Mouse (Mus musculus) forebrain, embryonic 14.5 days (tissue): ENCODE data around the gene Tspan9. TPM values are rescaled to one million over a fixed set of nuclear protein-coding genes. Genes with fewer than 3 reads are reported as not detected.

ENCODE experiments used
- ATAC-seq: fragments of 200-750 bp; cut with Nextera tagmentation; 2 replicates; pipeline ENCODE4 v1.8.0; 2017; ENCODE audit warnings: mild to moderate bottlenecking, moderate library complexity
- DNase-seq: peaks from one replicate; pipeline ENCODE4 v3.0.0-alpha.2; 2015; ENCODE audit warnings: low spot score
- H3K27ac ChIP-seq: fragments of 300-500 bp; sonication (generic); 2 replicates; pipeline ENCODE4 v1.5.1; 2014; ENCODE audit warnings: low read depth, mild to moderate bottlenecking, control low read depth, low read length, moderate library complexity
- H3K27me3 ChIP-seq: fragments of 300-500 bp; sonication (generic); replicated peaks from 2 replicates; pipeline ENCODE4 v1.6.1; 2014; ENCODE audit warnings: low read length, control low read depth, mixed read lengths; ENCODE audit not compliant: control insufficient read depth, insufficient read depth
- H3K36me3 ChIP-seq: fragments of 300-500 bp; sonication (generic); 2 replicates; pipeline ENCODE4 v1.6.1; 2014; ENCODE audit warnings: low read length, control low read depth; ENCODE audit not compliant: control insufficient read depth, insufficient read depth
- H3K4me1 ChIP-seq: fragments of 300-500 bp; sonication (generic); 2 replicates; pipeline ENCODE4 v1.6.1; 2014; ENCODE audit warnings: antibody characterized with exemption, low read length, control low read depth; ENCODE audit not compliant: control insufficient read depth, insufficient read depth
- H3K4me2 ChIP-seq: fragments of 300-500 bp; sonication (generic); 2 replicates; pipeline ENCODE4 v1.6.1; 2014; ENCODE audit warnings: mild to moderate bottlenecking, control low read depth, low read length
- H3K4me3 ChIP-seq: fragments of 300-500 bp; sonication (generic); 2 replicates; pipeline ENCODE4 v1.5.1; 2014; ENCODE audit warnings: low read depth, low read length, control low read depth
- H3K9ac ChIP-seq: fragments of 300-500 bp; sonication (generic); 2 replicates; pipeline ENCODE4 v1.6.1; 2014; ENCODE audit warnings: mild to moderate bottlenecking, low read length, control low read depth, moderate library complexity
- H3K9me3 ChIP-seq: fragments of 300-500 bp; sonication (generic); replicated peaks from 2 replicates; pipeline ENCODE4 v1.6.1; 2016; ENCODE audit warnings: low read length, control low read depth, mixed read lengths; ENCODE audit not compliant: control insufficient read depth
- WGBS: fragments of 180-500 bp; shearing (Covaris S2); extraction: QIAGEN DNeasy Blood & Tissue Kit; methylation state at CpG from one replicate; pipeline ENCODE4 v1.1.7; 2014; 5-methylcytosine and 5-hydroxymethylcytosine counted together
- polyA plus RNA-seq: library from polyadenylated mRNA; unstranded; fragments of >200 nt; fragmentation: Nextera tagmentation; extraction: Ambion mirVana; gene quantifications from 2 replicates; pipeline ENCODE4 v1.2.1, GENCODE M21; 2014

Tspan9 gene
- polyA plus RNA-seq, 1 experiment from 2014 or later: 23.0 TPM

- Histone ChIP-seq H3K4me1 (peaks cover 7% of the 10 kb centered on the region; the same call in 1 of the 2 replicates), H3K4me3 (no peak overlapping the region), H3K9me3 (no peaks in the 10 kb centered on the region), H3K36me3 (no peaks in the 10 kb centered on the region), H3K27me3 (no peaks in the 10 kb centered on the region), H3K27ac (no peak overlapping the region), H3K4me2 (no peak overlapping the region), H3K9ac (no peak overlapping the region)
- DNase-seq: peak; percentile 73
- ATAC-seq: peak; percentile 38; the same call in 1 of the 2 replicates
- 66% methylated on average over 11 of the region's 11 CpGs for WGBS
Measured at GRCm38 (mm10) chr6:127989624-127990212, 153.7 kb downstream of the Tspan9 start.

GRCm38 (mm10) chr6:127988944-127989494, 154.4 kb downstream of the Tspan9 start:
- DNase-seq (no peak), ATAC-seq (peak; percentile 6; the same call in 1 of the 2 replicates)
- H3K36me3 ChIP-seq: no peaks in the 10 kb centered on the region
- no peak overlapping the region for H3K9ac ChIP-seq
- peaks cover 7% of the 10 kb centered on the region; the same call in 1 of the 2 replicates for H3K4me1 ChIP-seq
- H3K4me3 ChIP-seq: no peak overlapping the region
- 80% methylated on average over 12 of the region's 12 CpGs for WGBS
- H3K27me3 ChIP-seq: no peaks in the 10 kb centered on the region
- no peak overlapping the region for H3K4me2 ChIP-seq
- H3K9me3 ChIP-seq: no peaks in the 10 kb centered on the region
- no peak overlapping the region for H3K27ac ChIP-seq

GRCm38 (mm10) chr6:127987374-127987773, 156.0 kb downstream of the Tspan9 start:
- Histone ChIP-seq H3K36me3 (no peaks in the 10 kb centered on the region), H3K4me1 (peaks cover 7% of the 10 kb centered on the region; the same call in 1 of the 2 replicates), H3K9ac (no peak overlapping the region), H3K9me3 (no peaks in the 10 kb centered on the region), H3K4me2 (no peak overlapping the region), H3K27ac (no peak overlapping the region), H3K4me3 (no peak overlapping the region), H3K27me3 (no peaks in the 10 kb centered on the region)
- 94% methylated on average over 14 of the region's 14 CpGs for WGBS
- no peak for DNase-seq
- ATAC-seq: no peak

- WGBS: 61% methylated on average over 9 of the region's 9 CpGs
- no peak for ATAC-seq
- no peaks in the 10 kb centered on the region for H3K9me3 ChIP-seq
- no peak overlapping the region for H3K27ac ChIP-seq
- H3K9ac ChIP-seq: no peak overlapping the region
- H3K27me3 ChIP-seq: no peaks in the 10 kb centered on the region
- no peak for DNase-seq
- no peak overlapping the region for H3K4me3 ChIP-seq
- H3K4me1 ChIP-seq: peaks cover 7% of the 10 kb centered on the region
- H3K36me3 ChIP-seq: no peaks in the 10 kb centered on the region
- H3K4me2 ChIP-seq: no peak overlapping the region
Measured at GRCm38 (mm10) chr6:127986357-127986756, 157.0 kb downstream of the Tspan9 start.

GRCm38 (mm10) chr6:127981176-127981575, 162.2 kb downstream of the Tspan9 start:
- Histone ChIP-seq H3K27ac (no peak overlapping the region), H3K9ac (no peak overlapping the region), H3K4me1 (no peaks in the 10 kb centered on the region; the same call in 1 of the 2 replicates), H3K4me3 (no peak overlapping the region), H3K4me2 (no peak overlapping the region), H3K9me3 (no peaks in the 10 kb centered on the region), H3K27me3 (no peaks in the 10 kb centered on the region), H3K36me3 (no peaks in the 10 kb centered on the region)
- DNase-seq: no peak
- WGBS: 67% methylated on average over 8 of the region's 8 CpGs
- no peak for ATAC-seq

GRCm38 (mm10) chr6:127980381-127981045, 162.9 kb downstream of the Tspan9 start:
- 69% methylated on average over 11 of the region's 11 CpGs for WGBS
- no peak overlapping the region for H3K4me2 ChIP-seq
- no peaks in the 10 kb centered on the region for H3K9me3 ChIP-seq
- H3K36me3 ChIP-seq: no peaks in the 10 kb centered on the region
- no peaks in the 10 kb centered on the region for H3K27me3 ChIP-seq
- DNase-seq: no peak
- H3K9ac ChIP-seq: no peak overlapping the region
- H3K4me1 ChIP-seq: no peaks in the 10 kb centered on the region; the same call in 1 of the 2 replicates
- no peak overlapping the region for H3K27ac ChIP-seq
- no peak for ATAC-seq
- no peak overlapping the region for H3K4me3 ChIP-seq

GRCm38 (mm10) chr6:127979831-127980230, 163.6 kb downstream of the Tspan9 start:
- no peak for DNase-seq
- 97% methylated on average over 5 of the region's 5 CpGs for WGBS
- H3K4me2 ChIP-seq: no peak overlapping the region

GRCm38 (mm10) chr6:127978941-127979340, 164.5 kb downstream of the Tspan9 start:
- no peak for DNase-seq
- 63% methylated on average over 20 of the region's 20 CpGs for whole genome bisulfite sequencing
- Histone ChIP-seq H3K27me3 (no peaks in the 10 kb centered on the region), H3K27ac (no peak overlapping the region), H3K9ac (no peak overlapping the region), H3K9me3 (no peaks in the 10 kb centered on the region), H3K4me3 (no peak overlapping the region), H3K36me3 (no peaks in the 10 kb centered on the region), H3K4me2 (no peak overlapping the region), H3K4me1 (no peaks in the 10 kb centered on the region; the same call in 1 of the 2 replicates)
- no peak for ATAC-seq

More at GRCm38 (mm10) chr6:127979831-127980230, 163.6 kb downstream of the Tspan9 start:
- Histone ChIP-seq H3K27ac (no peak overlapping the region), H3K9me3 (no peaks in the 10 kb centered on the region), H3K4me3 (no peak overlapping the region), H3K9ac (no peak overlapping the region), H3K4me1 (no peaks in the 10 kb centered on the region; the same call in 1 of the 2 replicates), H3K27me3 (no peaks in the 10 kb centered on the region), H3K36me3 (no peaks in the 10 kb centered on the region)
- ATAC-seq: no peak

- no peaks in the 10 kb centered on the region for H3K36me3 ChIP-seq
- H3K9me3 ChIP-seq: no peaks in the 10 kb centered on the region
- WGBS: 85% methylated on average over 6 of the region's 6 CpGs
- no peaks in the 10 kb centered on the region; the same call in 1 of the 2 replicates for H3K4me1 ChIP-seq
- H3K9ac ChIP-seq: no peak overlapping the region
- no peak for DNase-seq
- no peak overlapping the region for H3K4me2 ChIP-seq
- no peak for ATAC-seq
- H3K4me3 ChIP-seq: no peak overlapping the region
- no peaks in the 10 kb centered on the region for H3K27me3 ChIP-seq
- H3K27ac ChIP-seq: no peak overlapping the region
Measured at GRCm38 (mm10) chr6:127976695-127977094, 166.7 kb downstream of the Tspan9 start.
